Mouse (Mus musculus): ENCODE data around the gene Optc.
A peak's percentile ranks its signal among the peaks of the same experiment; 100 is the strongest.

Optc gene

DNA sequence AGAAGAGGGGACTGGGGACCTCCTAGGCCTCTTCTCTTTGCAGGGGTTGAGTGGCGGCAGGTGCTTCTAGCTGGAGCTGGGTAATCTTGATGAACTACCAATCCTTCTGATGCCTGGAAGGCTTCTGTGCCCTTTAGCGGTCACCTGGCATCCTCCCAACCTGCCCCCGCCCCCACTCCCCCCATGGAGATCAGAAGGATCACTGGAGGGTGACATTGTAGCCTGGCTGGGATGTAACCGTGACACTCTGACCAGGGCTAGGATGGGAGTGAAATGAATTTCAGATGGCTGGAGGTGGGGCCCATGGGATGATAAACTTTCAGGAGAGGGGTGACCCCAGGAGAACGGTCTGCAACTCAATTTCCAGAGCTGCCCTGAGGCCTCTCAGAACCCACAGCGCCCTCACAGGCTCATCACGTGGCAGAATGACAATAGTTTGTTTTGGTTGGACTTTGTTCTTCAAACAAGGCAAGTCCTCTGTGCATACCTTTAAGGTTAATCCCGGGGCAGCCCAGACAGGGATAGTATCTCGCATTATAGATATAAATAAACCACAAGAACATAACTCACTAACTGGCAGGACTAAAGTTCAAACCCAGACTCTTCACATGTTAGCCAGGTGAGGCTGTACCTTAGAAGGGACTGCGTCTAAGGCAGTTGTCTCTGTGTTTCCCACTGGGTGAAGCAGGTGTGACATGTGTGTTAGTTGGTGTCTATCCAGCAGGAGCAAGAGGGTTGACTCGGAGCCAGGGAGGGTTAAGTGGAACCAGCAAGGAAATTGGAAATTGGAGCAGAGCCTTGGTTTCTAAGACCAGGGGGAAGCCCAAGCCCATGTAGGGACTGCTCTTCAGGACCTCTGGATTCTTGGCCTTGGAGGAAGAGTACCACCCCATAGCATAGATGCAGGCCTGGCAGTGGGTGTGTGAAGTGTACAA, 25.2 kb downstream of the Optc start:
- DNase-seq (ENCODE audit: low read depth) = no peak

DNA sequence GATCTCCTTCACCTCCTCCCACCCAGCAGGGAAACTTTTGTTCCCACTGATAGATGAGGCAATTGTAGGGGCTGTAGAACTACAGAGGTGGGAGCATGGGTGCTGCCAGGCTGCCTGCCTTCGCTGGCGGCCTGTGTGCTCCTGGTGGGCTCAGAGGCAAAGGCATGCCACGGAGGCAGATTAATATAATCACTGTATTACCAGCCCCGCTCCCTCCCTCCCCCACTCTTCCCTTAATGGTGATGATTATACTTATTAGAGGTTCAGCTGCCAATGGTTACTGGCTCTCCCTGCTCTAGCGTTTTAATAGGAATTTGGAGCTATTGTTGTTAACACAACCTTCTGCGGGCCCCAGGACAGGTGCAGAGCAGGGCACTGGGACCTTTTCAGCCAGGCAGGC, 26.0 kb downstream of the Optc start:
- no peak for DNase-seq (ENCODE audit: low read depth)

DNA sequence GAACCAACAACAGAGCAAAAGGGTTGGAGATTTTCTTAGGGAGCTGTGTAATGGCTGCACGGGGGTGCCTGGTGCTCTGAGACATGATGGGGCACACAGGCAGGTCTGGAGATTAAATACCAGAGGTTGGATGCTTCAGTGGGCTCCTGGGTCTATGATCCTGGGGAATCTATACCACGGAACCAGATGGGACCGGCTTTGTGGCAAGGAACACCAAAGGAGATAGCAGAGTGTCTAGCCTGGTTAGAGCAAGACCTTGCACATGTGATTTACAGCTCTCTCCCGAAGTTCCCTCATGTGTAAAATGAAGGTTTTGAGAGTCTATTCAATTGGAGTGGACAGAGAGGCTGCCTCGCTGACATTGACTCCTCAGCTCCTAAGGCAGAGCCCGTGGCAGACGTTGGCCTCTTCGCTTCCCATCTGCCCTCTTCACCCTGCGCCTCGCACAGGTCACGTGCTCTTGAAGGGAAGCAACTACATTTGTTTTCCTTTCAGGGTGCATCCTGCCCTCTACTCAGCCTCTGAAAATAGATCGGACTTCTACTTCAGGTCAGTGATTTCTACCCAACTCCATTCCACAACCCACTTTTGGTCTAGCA, 28.9 kb downstream of the Optc start:
- DNase-seq (ENCODE audit: low read depth) = no peak

DNA sequence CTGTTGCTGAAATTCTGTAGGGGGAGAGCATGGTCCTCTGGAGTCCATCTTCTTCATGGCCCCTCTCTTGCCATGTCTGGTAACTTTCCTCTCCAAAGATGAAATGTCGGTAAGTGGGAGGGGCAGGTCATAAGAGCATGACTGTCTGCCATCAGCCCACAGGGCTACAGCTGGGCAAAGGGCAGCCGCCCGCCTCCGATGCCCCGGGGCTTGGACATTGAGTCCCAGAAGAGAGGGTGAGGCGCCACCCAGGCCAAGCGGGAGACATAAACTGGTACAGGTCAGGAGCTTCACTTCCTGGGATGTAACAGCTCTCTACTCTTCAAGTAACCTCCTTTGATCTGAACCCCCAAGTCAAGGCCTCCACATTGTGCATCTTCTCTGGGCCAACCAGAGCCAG, 30.9 kb downstream of the Optc start:
- DNase-seq (ENCODE audit: low read depth) = no peak

DNA sequence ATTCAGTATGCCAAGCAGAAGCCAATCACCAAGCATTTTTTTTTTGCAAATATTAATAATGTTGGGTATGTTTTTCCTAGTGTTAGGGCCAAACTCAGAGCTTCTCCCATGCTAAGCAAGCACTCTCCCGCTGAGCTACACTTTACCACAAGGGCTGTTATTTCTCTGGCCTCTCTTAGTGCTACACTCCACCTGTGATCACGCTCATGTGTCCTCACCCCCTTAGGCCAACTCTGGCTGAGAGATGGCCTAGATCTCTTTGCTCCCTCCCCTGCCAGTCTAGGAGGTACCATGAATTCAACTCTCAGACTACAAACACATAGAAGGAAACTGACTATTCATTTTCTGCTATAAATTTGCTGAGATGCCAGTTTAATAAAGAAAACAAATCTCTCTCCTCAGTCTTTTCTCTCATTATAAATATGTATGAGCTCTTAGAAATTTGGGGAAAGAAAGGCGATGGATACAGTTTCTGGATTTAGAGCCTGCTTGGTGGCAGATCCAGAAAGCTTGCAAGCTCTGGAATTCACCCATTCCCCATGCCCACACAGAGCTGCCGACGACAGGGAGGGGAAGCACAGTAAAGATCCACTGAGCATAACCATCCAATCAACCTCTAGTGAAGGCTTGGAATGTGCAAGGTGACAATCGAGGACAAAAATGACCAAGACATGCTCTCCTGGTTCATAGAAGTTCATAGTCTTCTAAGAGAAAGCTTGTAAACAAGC, 34.5 kb downstream of the Optc start:
- no peak for DNase-seq (ENCODE audit: low read depth)

DNA sequence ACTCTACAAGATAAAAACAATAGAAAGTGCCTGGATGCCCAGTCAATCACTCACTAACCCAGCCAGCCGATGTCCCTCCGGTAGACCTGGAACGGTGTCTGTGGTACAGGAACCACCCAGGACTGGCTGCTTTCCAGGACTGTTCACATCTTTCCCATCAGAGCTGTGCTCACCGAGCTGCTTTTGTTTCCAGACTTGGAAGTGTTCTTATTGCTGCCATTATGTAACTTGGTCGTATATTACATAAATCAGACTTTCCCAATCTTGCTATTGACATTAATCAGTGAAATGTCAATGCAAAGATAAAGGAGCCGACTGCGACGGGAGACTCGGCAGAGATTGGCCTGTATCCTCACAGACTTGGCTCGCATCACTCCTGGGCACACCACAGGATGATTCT, 36.6 kb downstream of the Optc start:
- no peak for DNase-seq (ENCODE audit: low read depth)

DNA sequence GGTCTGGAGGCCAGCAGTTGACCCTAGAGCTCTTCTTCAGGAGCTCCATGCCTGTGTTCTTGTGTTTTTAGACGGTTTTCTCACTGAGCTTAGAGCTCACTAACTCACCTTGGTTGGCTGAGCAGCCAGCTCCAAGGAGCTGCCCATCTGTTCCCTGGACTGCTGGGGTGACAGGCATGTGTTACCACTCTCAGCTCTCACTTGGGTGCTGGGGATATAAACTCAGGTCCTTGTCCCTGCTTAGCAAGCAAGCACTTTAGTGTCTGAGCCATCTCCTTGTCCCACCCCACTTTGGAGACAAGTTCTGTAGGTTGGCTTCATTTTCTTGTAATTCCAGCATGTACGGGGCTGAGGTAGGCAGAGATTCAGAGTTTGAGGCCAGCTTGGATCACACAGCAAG, 38.6 kb downstream of the Optc start:
- DNase-seq (ENCODE audit: low read depth) = no peak

DNA sequence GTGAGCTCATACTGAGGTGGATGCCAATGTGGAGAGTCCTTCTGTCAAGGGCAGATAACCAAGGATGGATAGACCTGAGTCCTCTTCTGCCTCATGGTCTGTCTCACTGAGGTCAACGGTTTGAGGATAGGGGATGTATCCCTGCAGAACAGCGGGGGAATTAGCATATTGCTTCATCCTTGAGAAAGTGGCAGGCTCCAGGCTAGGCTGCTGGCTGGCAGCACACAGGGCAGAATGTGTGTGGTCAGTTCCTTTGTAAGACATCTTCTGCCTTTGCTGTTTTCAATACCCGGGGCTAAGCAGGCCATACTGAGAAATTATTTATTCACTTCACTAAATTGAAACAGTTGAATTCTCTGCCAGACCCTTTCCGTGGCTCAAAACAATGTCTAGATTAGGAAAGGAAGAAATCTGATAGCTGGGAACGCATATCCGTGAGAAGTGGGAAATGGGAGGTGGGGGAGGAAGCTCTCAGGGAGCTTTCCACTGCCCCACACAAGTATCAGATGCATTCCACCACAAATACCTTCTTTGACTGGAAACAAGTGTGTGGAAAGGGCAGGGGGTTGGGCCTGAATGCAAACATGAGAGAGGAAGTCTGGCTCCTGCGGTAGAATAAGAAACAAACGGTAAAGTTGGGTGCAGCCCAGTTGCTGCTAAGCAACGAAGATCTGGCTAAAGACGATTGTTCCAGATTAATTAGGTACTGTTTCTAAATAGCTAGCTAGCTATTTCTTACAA, 44.4 kb downstream of the Optc start:
- DNase-seq (ENCODE audit: low read depth) = peak; percentile 15

DNA sequence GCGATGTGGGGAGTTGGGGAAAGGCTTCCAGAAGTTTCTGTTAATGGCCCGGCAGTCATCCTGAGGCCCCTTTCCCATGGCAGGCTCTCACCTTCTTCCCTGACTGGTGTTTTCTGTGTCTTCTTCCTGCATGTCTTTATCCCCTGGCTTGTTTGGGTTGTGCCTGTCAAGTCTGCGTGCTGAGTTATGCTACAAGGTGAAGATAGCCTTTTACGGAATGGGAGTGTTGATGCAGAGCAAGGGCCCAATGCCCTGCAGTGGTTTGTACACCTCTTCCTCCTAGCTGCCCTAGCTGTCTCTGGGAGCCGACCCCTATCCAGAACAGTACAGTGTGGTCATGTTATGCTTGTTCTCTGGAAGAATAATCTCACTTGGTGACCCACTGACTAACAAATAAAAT, 46.8 kb downstream of the Optc start:
- DNase-seq (ENCODE audit: low read depth) = no peak

DNA sequence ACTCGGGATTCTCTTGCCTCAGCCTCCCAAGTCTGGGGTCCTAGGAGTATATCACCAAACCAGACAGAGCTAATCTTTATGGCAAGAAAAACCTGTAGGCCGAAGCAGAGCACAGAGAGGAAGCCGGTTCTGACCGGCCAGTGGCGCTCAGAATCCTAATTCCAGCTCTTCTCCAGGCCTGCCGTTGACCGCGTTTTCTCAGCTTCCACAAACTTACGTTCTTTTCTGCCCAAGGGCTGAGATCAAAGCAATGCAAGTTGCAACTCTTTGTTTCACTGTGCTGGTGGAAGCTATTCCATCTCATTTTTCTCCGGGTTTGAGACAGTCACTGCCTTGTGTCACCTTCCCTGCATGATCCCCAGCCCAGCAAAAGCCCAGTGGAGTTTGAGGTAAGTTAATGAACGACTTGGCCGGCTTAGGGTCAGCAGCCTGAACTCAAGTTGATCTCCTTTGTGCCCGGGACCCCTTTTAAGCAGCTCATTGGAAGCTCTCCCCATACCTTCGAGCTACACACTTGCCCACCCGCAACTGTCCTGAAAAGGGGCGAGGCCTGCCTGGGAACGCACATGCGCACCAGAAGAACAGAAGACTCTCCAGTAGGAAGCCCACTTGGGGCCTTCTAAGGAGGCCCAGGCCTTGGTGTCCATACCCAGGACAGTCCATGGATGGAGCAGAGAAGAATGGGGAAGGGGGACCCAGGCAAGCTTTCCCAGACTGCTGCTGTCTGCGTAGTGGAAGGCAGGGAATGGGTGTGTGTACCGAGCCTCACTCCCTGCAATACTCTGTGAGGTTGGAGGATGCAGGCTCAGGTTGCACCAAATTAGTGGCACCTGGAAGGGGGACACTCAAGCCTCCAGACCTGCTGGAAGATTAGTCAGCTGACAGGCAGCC, 47.7 kb downstream of the Optc start:
- no peak for DNase-seq (ENCODE audit: low read depth)

DNA sequence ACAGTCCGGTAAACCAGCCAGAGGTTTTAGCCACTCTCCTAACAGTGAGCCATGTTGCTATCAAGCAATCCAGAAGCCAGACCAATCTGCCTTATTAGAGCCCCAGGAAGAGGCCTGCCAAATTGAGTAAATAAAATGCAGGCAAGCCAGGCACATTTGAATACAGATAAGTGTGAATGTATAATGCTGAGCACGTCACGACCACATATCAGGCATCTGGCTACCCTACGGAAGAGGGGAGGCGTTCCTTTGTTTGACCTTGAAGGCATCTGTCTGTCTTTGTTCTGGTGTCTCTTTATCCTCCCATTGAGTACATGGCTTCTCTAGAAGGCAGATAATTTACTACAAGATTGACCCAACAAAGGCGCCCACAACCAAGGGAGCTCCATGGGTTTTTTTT, 48.5 kb downstream of the Optc start:
- DNase-seq (ENCODE audit: low read depth) = no peak

DNA sequence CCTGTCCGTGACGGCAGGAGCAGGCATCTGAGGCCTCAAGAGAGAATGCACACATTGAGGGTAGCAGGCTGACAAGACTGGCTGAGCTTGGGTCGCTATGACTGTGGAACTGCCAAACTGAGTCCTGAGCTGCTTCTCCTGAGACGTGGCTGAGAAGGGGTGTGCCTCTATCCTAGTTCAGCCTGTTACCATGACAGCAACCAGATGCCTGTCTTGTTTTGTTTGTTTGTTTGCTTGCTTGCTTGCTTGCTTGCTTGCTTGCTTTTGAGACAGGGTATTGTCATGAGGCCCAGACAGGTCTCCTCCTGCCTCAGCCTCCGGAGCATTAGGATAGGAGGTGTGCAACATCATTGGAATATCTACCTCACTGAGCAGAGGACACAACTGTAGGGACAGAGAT, 50.0 kb downstream of the Optc start:
- DNase-seq (ENCODE audit: low read depth) = no peak

DNA sequence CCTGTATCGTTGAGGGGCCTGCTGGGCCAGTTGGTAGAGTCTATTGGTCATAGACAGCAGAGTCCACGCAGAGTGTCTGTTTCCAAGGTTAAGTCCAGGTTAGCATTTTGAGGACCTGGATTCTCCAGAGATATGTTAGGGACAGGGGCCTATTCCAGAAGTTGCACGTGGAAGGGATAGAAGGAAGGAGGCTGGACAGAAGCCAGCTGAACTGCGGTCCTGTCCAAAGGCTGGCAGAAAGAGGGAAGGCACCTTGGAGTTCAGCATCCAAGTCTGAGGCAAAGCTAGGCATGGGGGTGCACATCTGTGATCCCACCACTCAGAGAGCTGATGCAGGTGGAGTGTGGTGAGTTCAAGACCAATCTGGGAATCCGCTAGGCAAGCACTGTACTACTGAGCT, 50.6 kb downstream of the Optc start:
- no peak for DNase-seq (ENCODE audit: low read depth)

DNA sequence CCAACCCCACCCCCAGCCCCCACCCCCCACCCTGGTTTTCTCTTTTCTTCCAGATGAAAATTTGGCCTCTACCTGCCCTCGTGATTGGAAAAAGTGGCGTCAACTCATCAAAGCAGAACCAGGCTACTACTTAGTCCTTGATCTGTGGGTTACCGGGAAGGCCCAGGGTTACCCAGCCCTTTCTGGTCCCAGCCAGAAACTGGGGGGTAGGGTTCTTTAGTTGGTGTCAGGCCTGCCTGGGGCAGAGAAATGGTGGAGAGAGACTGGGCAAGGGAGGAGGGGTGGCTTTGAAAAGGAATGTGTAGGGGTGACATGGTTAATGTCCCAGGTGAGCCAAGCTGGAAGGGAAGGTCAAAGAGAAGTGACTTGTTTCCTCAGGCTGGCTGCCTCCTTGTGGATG, 51.1 kb downstream of the Optc start:
- DNase-seq (ENCODE audit: low read depth) = no peak

DNA sequence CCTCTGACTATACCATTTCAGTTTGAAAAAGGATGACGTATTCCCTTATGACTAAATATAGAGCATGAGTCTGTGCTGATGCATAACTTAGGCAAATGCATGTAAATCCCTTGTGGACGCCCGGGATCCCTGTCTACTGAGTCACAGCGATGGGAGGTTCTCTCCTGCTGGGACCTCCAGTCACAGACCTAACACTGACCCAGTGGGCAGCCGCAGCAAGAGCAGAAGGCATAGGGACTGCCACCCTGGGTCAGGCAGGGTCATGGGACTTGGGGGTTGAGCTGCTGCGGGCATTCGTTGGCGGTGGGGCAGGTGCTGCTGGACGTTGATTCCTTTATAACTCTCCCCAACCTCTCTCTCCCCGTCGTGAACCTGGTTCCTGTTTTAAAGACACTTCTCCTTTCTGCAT, 51.7 kb downstream of the Optc start:
- DNase-seq (ENCODE audit: low read depth) = no peak

DNA sequence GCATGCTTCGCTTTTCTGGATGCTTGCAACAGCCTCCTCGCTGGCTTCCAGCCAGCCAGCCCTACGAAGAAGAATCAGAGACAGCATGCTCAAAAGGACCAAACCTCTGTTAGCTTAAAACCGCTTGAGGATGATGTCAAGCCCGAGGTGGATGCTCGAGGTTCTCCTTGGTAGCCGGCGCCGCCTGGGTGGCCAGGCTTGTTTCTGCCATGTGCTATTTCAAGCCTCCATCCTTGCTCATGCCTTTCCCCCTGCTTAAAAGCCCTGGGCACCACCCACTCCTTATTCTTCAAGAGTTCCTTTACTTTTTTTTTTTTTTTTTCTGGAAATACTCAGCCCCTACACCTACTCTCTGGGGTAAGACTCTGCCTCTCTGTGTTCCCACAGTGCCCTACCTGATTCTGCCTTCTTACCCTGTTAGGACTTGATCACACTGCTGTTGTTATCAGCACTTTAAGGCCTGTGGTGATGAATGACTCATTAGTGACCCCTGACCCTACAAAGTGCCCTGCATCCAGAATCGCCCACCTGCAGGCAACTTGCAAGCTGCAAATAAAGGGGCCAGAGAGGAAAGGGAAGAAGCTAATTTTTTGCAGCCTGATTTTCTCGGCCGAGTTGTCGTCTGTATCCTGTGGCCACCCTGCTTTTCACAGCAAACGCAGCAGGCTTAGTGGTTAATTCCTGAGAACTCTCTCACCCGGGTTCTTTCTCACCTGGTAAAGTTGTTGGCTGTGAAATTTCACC, 52.4 kb downstream of the Optc start:
- no peak for DNase-seq (ENCODE audit: low read depth)

DNA sequence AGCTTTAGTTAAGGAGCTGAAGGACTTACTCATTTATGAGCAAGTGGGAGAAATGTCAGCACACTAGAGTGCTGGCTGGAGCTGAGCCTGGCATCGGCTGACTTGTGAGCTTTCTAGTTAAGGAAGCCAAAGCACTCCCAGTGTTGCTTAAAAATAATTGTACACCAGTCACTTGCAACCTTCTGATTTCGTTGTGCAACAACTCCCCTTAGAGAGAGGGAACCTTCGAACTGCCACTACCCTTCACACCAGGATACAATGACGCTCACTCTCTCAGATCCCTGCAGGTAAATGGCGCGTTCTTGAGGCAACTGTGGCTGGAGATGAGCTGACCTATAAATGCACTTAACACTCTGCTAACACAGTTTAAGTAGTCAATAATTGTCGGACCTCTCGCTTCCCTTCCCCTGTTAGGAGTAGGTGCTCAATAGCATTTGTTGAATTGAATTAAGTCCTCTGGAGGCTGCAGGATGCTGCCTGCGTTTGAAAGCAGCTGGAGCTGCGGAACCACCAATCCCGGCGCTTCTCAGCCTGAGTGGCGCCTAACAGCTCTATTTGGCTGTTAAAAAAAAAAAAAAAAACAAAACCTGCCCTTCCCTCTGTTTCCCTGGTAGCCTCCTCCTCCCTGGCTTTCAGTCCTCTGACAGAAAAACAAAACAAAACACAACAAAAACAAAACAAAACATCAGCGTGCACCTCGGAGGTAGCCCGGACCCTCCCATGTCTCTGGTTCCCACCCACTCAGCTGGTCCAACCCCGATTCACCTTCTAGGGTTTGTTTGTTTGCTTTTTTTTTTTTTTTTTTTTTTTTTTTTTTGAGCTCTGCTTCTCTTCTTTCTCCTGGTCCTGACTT, 53.2 kb downstream of the Optc start:
- no peak for DNase-seq (ENCODE audit: low read depth)

Measured in naive thymus-derived CD4-positive, alpha-beta T cell, adult 2 months (primary cell).